15 mouse cellular contexts compared by ENCODE assay signal in genomic region chr7:4557167-4557560, GRCm38 (mm10). TPM values are rescaled to one million over a fixed set of nuclear protein-coding genes. Genes with fewer than 3 reads are reported as not detected.
DNase-seq lines count a peak whose midpoint lies in the region; ATAC-seq and TF ChIP-seq lines count a peak whose summit lies in the region.
"Had no signal": no experiment of that assay in that cellular context is flagged by ENCODE, and none has a peak within 500 bp of the region (broad histone marks: within the 10 kb centered on the region; RNA-seq: fewer than 3 reads in every experiment).

No protein-coding gene starts in this region.

- H3K4me1 ChIP-seq in forebrain, embryonic 11.5 days (replicated peaks; ENCODE audit: control insufficient read depth, insufficient read depth, low read length), result no peaks in the 10 kb centered on the region
- H3K4me1 ChIP-seq in forebrain, embryonic 10.5 days, result no peaks in the 10 kb centered on the region
- H3K4me1 ChIP-seq in CH12.LX (ENCODE audit: control insufficient read depth in 1 of 2, insufficient read depth in 2 of 2), result no peaks in the 10 kb centered on the region
- no peaks in the 10 kb centered on the region for H3K4me1 ChIP-seq in hindbrain, embryonic 13.5 days (replicated peaks)
- no peaks in the 10 kb centered on the region for H3K4me1 ChIP-seq in midbrain, embryonic 15.5 days
- H3K4me1 ChIP-seq: liver, embryonic 15.5 days had no signal

- H3K27ac ChIP-seq in forebrain, embryonic 11.5 days (ENCODE audit: low read depth, low read length), result no peak overlapping the region
- H3K27ac ChIP-seq in forebrain, embryonic 10.5 days, result no peak overlapping the region
- no peak overlapping the region for H3K27ac ChIP-seq in CH12.LX (ENCODE audit: insufficient read depth, low read depth)
- peak overlapping the region; percentile 37; the same call in 1 of the 2 replicates for H3K27ac ChIP-seq in hindbrain, embryonic 13.5 days
- H3K27ac ChIP-seq in midbrain, embryonic 15.5 days, result peak overlapping the region; percentile 53
- H3K27ac ChIP-seq: liver, embryonic 15.5 days had no signal

- TF ChIP-seq POLR2A in CH12.LX (IDR thresholded peaks at IDR 0.05; ENCODE audit: low read depth, low read length), result no peak

- H3K4me3 ChIP-seq in forebrain, embryonic 11.5 days (ENCODE audit: low read depth, low read length), result no peak overlapping the region
- H3K4me3 ChIP-seq in forebrain, embryonic 10.5 days, result no peak overlapping the region
- H3K4me3 ChIP-seq in CH12.LX (replicated peaks in 1 of 3; ENCODE audit: low read depth in 2 of 3, low read length in 2 of 3, poor library complexity in 1 of 3), result no peak overlapping the region
- H3K4me3 ChIP-seq in hindbrain, embryonic 13.5 days, result 0 out of 2 replicates have a peak overlapping the region, but pooled peaks have one; percentile 16
- 0 out of 2 replicates have a peak overlapping the region, but pooled peaks have one; percentile 21 for H3K4me3 ChIP-seq in midbrain, embryonic 15.5 days
- H3K4me3 ChIP-seq: liver, embryonic 15.5 days had no signal

- no peaks in the 10 kb centered on the region for H3K36me3 ChIP-seq in forebrain, embryonic 11.5 days (ENCODE audit: control insufficient read depth, insufficient read depth, low read length)
- H3K36me3 ChIP-seq in forebrain, embryonic 10.5 days (replicated peaks), result no peaks in the 10 kb centered on the region
- H3K36me3 ChIP-seq in CH12.LX (replicated peaks in 1 of 2; ENCODE audit: control insufficient read depth in 1 of 2, insufficient read depth in 1 of 2, low read length in 1 of 2), result no peaks in the 10 kb centered on the region
- H3K36me3 ChIP-seq in hindbrain, embryonic 13.5 days, result no peaks in the 10 kb centered on the region
- no peaks in the 10 kb centered on the region for H3K36me3 ChIP-seq in midbrain, embryonic 15.5 days (replicated peaks)
- H3K36me3 ChIP-seq: liver, embryonic 15.5 days had no signal

- H3K79me2 ChIP-seq in CH12.LX (replicated peaks; ENCODE audit: control insufficient read depth, extremely low read depth, insufficient read depth, poor library complexity, severe bottlenecking), result no peaks in the 10 kb centered on the region

- no peak for DNase-seq in forebrain, embryonic 11.5 days (ENCODE audit: low spot score)
- DNase-seq in forebrain, embryonic 10.5 days (ENCODE audit: extremely low spot score, low spot score), result no peak
- no peak for DNase-seq in CH12.LX (ENCODE audit: extremely low read depth)
- no peak for DNase-seq in retina, postnatal 1 day
- no peak for DNase-seq in spleen, adult 12 weeks (ENCODE audit: low spot score)
- DNase-seq in layer of hippocampus, adult 8-10 months (ENCODE audit: low spot score in 2 of 2), result no peak

- no peaks in the 10 kb centered on the region for H3K27me3 ChIP-seq in forebrain, embryonic 11.5 days (ENCODE audit: control insufficient read depth, insufficient read depth, low read length)
- no peaks in the 10 kb centered on the region for H3K27me3 ChIP-seq in forebrain, embryonic 10.5 days (ENCODE audit: poor library complexity, severe bottlenecking)
- peaks cover 38% of the 10 kb centered on the region for H3K27me3 ChIP-seq in CH12.LX (replicated peaks)
- H3K27me3 ChIP-seq in hindbrain, embryonic 13.5 days, result 0 out of 2 replicates have a peak, but pooled peaks cover 3% of the 10 kb centered on the region
- H3K27me3 ChIP-seq in midbrain, embryonic 15.5 days (replicated peaks), result no peaks in the 10 kb centered on the region

- TF ChIP-seq RAD21 in CH12.LX (IDR thresholded peaks at IDR 0.05; ENCODE audit: low read depth, low read length), result no peak

- TF ChIP-seq CTCF in CH12.LX (conservative IDR thresholded peaks at IDR 0.05 in 1 of 2, IDR thresholded peaks at IDR 0.05 in 1 of 2; ENCODE audit: low read depth in 2 of 2, low read length in 2 of 2), result no peak

- peak; percentile 46; the same call in 1 of the 2 replicates for ATAC-seq in forebrain, embryonic 11.5 days (replicated peaks; ENCODE audit: low FRiP score)
- ATAC-seq in hindbrain, embryonic 13.5 days (ENCODE audit: low FRiP score), result peak; percentile 43
- peak; percentile 66 for ATAC-seq in midbrain, embryonic 15.5 days (replicated peaks)

- TF ChIP-seq EP300 in CH12.LX (IDR thresholded peaks at IDR 0.05; ENCODE audit: low read length), result no peak

- no peaks in the 10 kb centered on the region for H3K9me3 ChIP-seq in forebrain, embryonic 11.5 days (ENCODE audit: control insufficient read depth, low read length)
- no peaks in the 10 kb centered on the region for H3K9me3 ChIP-seq in forebrain, embryonic 10.5 days
- no peaks in the 10 kb centered on the region for H3K9me3 ChIP-seq in CH12.LX (replicated peaks; ENCODE audit: low read length)
- no peaks in the 10 kb centered on the region for H3K9me3 ChIP-seq in hindbrain, embryonic 13.5 days
- H3K9me3 ChIP-seq in midbrain, embryonic 15.5 days, result no peaks in the 10 kb centered on the region
- H3K9me3 ChIP-seq: liver, embryonic 15.5 days had no signal

- dilution Hi-C loops in CH12.LX (cut with MboI; ENCODE audit: extremely low pct_ligation_motif_present, extremely low pct_unique_long_range_greater_than_20kb, low sequenced_read_pairs), result no loop called here

- in situ Hi-C loops in CH12.LX (cut with MboI; ENCODE audit: low pct_ligation_motif_present, low pct_unique_long_range_greater_than_20kb, low sequenced_read_pairs), result no loop called here

- WGBS in forebrain, embryonic 11.5 days, result 66% methylated on average over 6 of the region's 6 CpGs
- 73% methylated on average over 6 of the region's 6 CpGs for WGBS in forebrain, embryonic 10.5 days
- 71% methylated on average over 6 of the region's 6 CpGs for WGBS in hindbrain, embryonic 13.5 days
- WGBS in midbrain, embryonic 15.5 days, result 64% methylated on average over 6 of the region's 6 CpGs

- no peak overlapping the region for H3K9ac ChIP-seq in forebrain, embryonic 11.5 days (ENCODE audit: low read length)
- no peak overlapping the region for H3K9ac ChIP-seq in CH12.LX (ENCODE audit: insufficient read depth, low read depth)
- no peak overlapping the region for H3K9ac ChIP-seq in hindbrain, embryonic 13.5 days
- H3K9ac ChIP-seq in midbrain, embryonic 15.5 days, result peak overlapping the region; percentile 6; the same call in 1 of the 2 replicates
- H3K9ac ChIP-seq: liver, embryonic 15.5 days had no signal

- no peak overlapping the region for H3K4me2 ChIP-seq in forebrain, embryonic 11.5 days (ENCODE audit: low read depth, low read length, severe bottlenecking)
- H3K4me2 ChIP-seq in CH12.LX (ENCODE audit: insufficient read depth, low read depth, poor library complexity, severe bottlenecking), result peak overlapping the region; percentile 39; the same call in 1 of the 2 replicates
- H3K4me2 ChIP-seq in hindbrain, embryonic 13.5 days, result peak overlapping the region; percentile 37
- H3K4me2 ChIP-seq in midbrain, embryonic 15.5 days, result peak overlapping the region; percentile 34
- H3K4me2 ChIP-seq: liver, embryonic 15.5 days had no signal

RNA-seq across cellular contexts. Expression of gene Syt5, which starts 9.8 kb away (rescaled TPM):
- 13.5 and 15.3 TPM in 2 replicates for polyA plus RNA-seq in forebrain, embryonic 11.5 days (2014; fragmentation: Nextera tagmentation; extraction: Ambion mirVana)
- 4.9 and 6.7 TPM in 2 replicates for polyA plus RNA-seq in forebrain, embryonic 10.5 days (2016; fragmentation: Nextera tagmentation; extraction: Ambion mirVana)
- total RNA-seq in CH12.LX (2012; rRNA removed) (0.34 and 0.68 TPM in 2 replicates), CH12.LX (2014; rRNA removed) (0.20 and 0.30 TPM in 2 replicates)
- 0.30 and 0.46 TPM in 2 replicates for polyA plus RNA-seq in CH12.LX (2012; ENCODE audit: insufficient read length, low read depth)
- polyA plus RNA-seq in hindbrain, embryonic 13.5 days (2015; fragmentation: Nextera tagmentation; extraction: Ambion mirVana), result 78.7 and 82.6 TPM in 2 replicates
- 155 and 162 TPM in 2 replicates for polyA plus RNA-seq in midbrain, embryonic 15.5 days (2015; fragmentation: Nextera tagmentation; extraction: Ambion mirVana)
- total RNA-seq in layer of hippocampus, adult 8-10 months (2022), result 100 to 1,000 TPM; 180 to 219 (median 211) TPM
- total RNA-seq: monocyte, adult 5-6 weeks had no signal
- polyA plus RNA-seq: activated CD4-positive, CD25-positive, alpha-beta regulatory T cell, adult 4 months had no signal

RNA-seq across cellular contexts. Expression of gene Dnaaf3, which starts 24.9 kb away (rescaled TPM):
- 1.4 and 2.0 TPM in 2 replicates for polyA plus RNA-seq in forebrain, embryonic 11.5 days (2014; fragmentation: Nextera tagmentation; extraction: Ambion mirVana)
- 2.7 and 3.2 TPM in 2 replicates for polyA plus RNA-seq in forebrain, embryonic 10.5 days (2016; fragmentation: Nextera tagmentation; extraction: Ambion mirVana)
- total RNA-seq in CH12.LX (2012; rRNA removed) (0.46 and 0.59 TPM in 2 replicates), CH12.LX (2014; rRNA removed) (0.16 TPM in 1 of 2 replicates, not detected in the other)
- 0.83 and 1.1 TPM in 2 replicates for polyA plus RNA-seq in CH12.LX (2012; ENCODE audit: insufficient read length, low read depth)
- polyA plus RNA-seq in hindbrain, embryonic 13.5 days (2015; fragmentation: Nextera tagmentation; extraction: Ambion mirVana), result 2.0 and 2.8 TPM in 2 replicates
- 2.3 and 2.8 TPM in 2 replicates for polyA plus RNA-seq in midbrain, embryonic 15.5 days (2015; fragmentation: Nextera tagmentation; extraction: Ambion mirVana)
- total RNA-seq in layer of hippocampus, adult 8-10 months (2022), result 1 to 10 TPM in 1 of 4 experiments, under 1 TPM in 2, not detected in 1; 0.77 to 1.6 (median 0.96) TPM

RNA-seq across cellular contexts. Expression of gene Tnni3, which starts 33.1 kb away (rescaled TPM):
- polyA plus RNA-seq in forebrain, embryonic 11.5 days (2014; fragmentation: Nextera tagmentation; extraction: Ambion mirVana), result 1.8 and 2.4 TPM in 2 replicates
- polyA plus RNA-seq in forebrain, embryonic 10.5 days (2016; fragmentation: Nextera tagmentation; extraction: Ambion mirVana), result 1.8 and 1.9 TPM in 2 replicates
- total RNA-seq in CH12.LX (2012; rRNA removed) (0.51 and 0.59 TPM in 2 replicates), CH12.LX (2014; rRNA removed) (0.64 TPM in 1 of 2 replicates, not detected in the other)
- polyA plus RNA-seq in CH12.LX (2012; ENCODE audit: insufficient read length, low read depth), result 1.6 and 2.0 TPM in 2 replicates
- polyA plus RNA-seq in hindbrain, embryonic 13.5 days (2015; fragmentation: Nextera tagmentation; extraction: Ambion mirVana), result 3.8 and 3.9 TPM in 2 replicates
- 1.4 and 3.5 TPM in 2 replicates for polyA plus RNA-seq in midbrain, embryonic 15.5 days (2015; fragmentation: Nextera tagmentation; extraction: Ambion mirVana)
- total RNA-seq in layer of hippocampus, adult 8-10 months (2022), result 1 to 10 TPM in 1 of 4 experiments, not detected in 3; 1.3 TPM

RNA-seq across cellular contexts. Expression of gene Tnnt1, which starts 41.0 kb away (rescaled TPM):
- polyA plus RNA-seq in forebrain, embryonic 11.5 days (2014; fragmentation: Nextera tagmentation; extraction: Ambion mirVana), result 4.2 and 5.6 TPM in 2 replicates
- polyA plus RNA-seq in forebrain, embryonic 10.5 days (2016; fragmentation: Nextera tagmentation; extraction: Ambion mirVana), result 4.3 and 4.5 TPM in 2 replicates
- total RNA-seq in CH12.LX (2012; rRNA removed) (0.25 and 0.30 TPM in 2 replicates), CH12.LX (2014; rRNA removed) (0.53 TPM in 1 of 2 replicates, not detected in the other)
- polyA plus RNA-seq in CH12.LX (2012; ENCODE audit: insufficient read length, low read depth), result 0.36 and 0.76 TPM in 2 replicates
- polyA plus RNA-seq in hindbrain, embryonic 13.5 days (2015; fragmentation: Nextera tagmentation; extraction: Ambion mirVana), result 7.4 and 7.5 TPM in 2 replicates
- 4.1 and 4.3 TPM in 2 replicates for polyA plus RNA-seq in midbrain, embryonic 15.5 days (2015; fragmentation: Nextera tagmentation; extraction: Ambion mirVana)
- 1 to 10 TPM; 1.3 to 4.0 (median 2.0) TPM for total RNA-seq in layer of hippocampus, adult 8-10 months (2022)
- total RNA-seq: monocyte, adult 5-6 weeks had no signal

RNA-seq across cellular contexts. Expression of gene Ptprh, which starts 46.7 kb away (rescaled TPM):
- not detected in 2 replicates for polyA plus RNA-seq in forebrain, embryonic 11.5 days (2014; fragmentation: Nextera tagmentation; extraction: Ambion mirVana)
- 0.06 TPM in 1 of 2 replicates, not detected in the other for polyA plus RNA-seq in forebrain, embryonic 10.5 days (2016; fragmentation: Nextera tagmentation; extraction: Ambion mirVana)
- total RNA-seq in CH12.LX (2012; rRNA removed), result not detected in 2 replicates
- total RNA-seq in CH12.LX (2014; rRNA removed), result not detected in 2 replicates
- not detected in 2 replicates for polyA plus RNA-seq in CH12.LX (2012; ENCODE audit: insufficient read length, low read depth)
- 0.71 and 0.97 TPM in 2 replicates for polyA plus RNA-seq in hindbrain, embryonic 13.5 days (2015; fragmentation: Nextera tagmentation; extraction: Ambion mirVana)
- 0.75 and 1.3 TPM in 2 replicates for polyA plus RNA-seq in midbrain, embryonic 15.5 days (2015; fragmentation: Nextera tagmentation; extraction: Ambion mirVana)
- total RNA-seq in layer of hippocampus, adult 8-10 months (2022), result under 1 TPM; 0.59 to 0.85 (median 0.67) TPM
- total RNA-seq: gastrocnemius, postnatal 10 days; heart, postnatal 14 days; monocyte, adult 5-6 weeks had no signal
- polyA plus RNA-seq: activated CD4-positive, CD25-positive, alpha-beta regulatory T cell, adult 4 months; embryonic facial prominence, embryonic 11.5 days; limb, embryonic 11.5 days; liver, embryonic 15.5 days had no signal

Comparison
In these comparisons a context has a peak if more than half of its experiments do, and no peak if none do; other contexts are left out.
1. H3K27ac ChIP-seq: peak in hindbrain, embryonic 13.5 days (single experiment) and midbrain, embryonic 15.5 days (single experiment); none in forebrain, embryonic 11.5 days (single experiment), forebrain, embryonic 10.5 days (single experiment) and CH12.LX (single experiment).
2. H3K4me3 ChIP-seq: peak in hindbrain, embryonic 13.5 days (single experiment) and midbrain, embryonic 15.5 days (single experiment); none in forebrain, embryonic 11.5 days (single experiment), forebrain, embryonic 10.5 days (single experiment) and CH12.LX (0 of 3).
3. Peak in every context shown above with its lines, with median percentiles within 50 percentile points of each other: ATAC-seq.